Mouse (Mus musculus) lung, adult 18-20 months (tissue): ENCODE data around the gene Ppif.
A peak's percentile ranks its signal among the peaks of the same experiment; 100 is the strongest.

Experiments used
- DNase-seq, 2 experiments: peaks; one replicate each; pipeline ENCODE4 v3.0.0; 2022; ENCODE audit warnings: mixed read lengths in 2 of 2

Ppif gene

DNA sequence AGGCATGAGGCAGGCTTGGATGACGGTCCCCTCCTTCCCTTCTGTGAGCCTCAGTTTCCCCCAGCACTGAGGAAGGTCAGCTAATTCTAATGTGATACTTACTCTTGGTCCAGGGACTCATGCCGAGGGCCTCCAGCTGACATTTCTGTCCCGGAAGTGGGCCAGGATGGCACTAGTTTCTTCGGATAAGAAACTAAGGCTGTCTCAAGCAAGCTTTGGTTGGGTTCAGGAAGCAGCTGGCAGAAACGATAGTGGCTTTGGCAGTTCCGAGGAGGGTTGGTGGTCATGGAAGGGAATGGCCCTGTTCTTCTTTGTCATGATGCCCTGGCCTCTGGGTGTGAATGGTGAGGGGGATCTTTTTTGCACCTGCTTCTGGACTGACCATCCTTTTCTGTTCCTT lies 1.1 kb downstream of the Ppif start:
- DNase-seq = no peak

DNA sequence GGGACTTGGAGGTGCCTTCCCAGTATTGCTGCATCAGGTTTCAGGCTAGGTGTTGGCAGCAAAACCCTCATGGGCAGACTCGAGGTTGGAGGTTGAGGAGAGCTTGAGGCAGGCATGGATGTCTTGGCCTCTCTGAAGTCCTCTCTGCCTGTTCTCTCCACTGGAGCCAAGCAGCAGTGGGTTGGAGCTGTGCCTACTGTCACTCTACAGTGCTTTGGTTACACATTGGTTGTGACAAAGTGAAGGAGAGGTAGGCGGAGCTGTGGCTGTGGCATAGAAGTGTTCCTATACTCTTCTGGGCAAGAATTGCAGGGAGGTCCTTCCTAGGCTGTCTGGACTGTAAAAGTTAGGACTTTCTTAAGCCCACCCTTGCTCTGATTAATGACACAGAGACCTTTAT lies 2.4 kb downstream of the Ppif start:
- DNase-seq = peak in 1 of 2 experiments; percentile 53

DNA sequence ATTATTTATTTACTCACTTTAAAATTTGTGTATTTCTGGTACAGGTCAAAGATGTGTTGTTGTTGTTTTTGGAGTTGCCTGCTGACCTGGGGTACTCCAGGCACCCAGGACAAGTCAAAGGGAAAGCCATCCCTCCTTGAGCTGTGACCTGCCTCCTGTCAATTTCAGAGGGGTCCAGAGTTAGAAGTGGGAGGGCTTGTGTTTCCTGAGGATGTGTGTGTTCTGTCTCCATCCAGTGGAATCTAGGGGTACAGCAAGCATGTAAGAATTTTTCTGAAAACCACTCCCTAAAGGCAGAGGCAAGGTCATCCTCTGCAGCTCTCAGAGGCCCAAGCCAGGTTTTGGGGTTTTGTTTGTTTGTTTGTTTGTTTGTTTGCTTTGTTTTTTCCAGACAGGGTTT lies 8.0 kb downstream of the Ppif start:
- no peak for DNase-seq

DNA sequence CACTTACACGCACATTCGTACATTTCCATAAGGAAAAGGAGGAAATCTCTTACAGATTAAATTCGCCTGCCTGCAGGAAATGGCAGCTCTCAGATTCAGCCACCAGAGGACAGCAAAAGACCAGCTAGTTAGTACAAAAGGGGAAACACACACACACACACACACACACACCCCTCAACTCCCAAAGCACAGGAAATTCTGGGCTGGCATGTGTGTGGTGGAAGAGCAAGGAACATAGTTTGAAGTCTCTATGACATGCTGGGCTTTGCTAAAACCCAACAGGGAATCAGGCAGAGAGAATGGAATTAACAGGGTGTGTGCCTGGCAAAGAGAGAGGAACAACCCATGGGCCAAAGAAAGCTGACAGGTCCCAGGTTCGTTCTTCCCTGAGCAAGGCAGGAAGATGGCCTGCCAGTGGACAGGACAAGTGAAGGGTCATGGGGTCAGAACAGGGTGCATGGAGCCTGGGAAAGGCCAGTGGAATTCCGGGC lies 13.8 kb downstream of the Ppif start:
- peak; percentile 56 to 61 for DNase-seq

DNA sequence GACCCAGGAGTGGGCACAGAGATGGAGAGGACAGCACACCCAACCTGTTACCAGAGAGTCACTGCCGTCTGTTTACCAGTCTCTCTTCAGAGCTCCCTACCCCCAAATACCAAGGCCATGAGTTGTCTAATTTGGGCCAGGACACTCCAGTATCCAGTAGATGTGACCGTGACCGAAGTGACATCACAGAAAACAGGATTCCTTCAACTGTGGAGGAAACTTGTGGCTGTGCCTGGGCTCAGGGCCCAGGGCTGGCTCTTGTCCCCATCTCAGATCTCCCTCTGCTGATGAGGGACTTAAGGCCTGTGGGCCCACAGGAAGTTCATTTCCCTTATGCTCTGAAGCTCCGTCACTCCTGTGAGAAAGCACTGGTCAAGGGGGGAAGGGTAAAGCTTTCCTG lies 14.5 kb downstream of the Ppif start:
- DNase-seq = peak; percentile 47 to 51

DNA sequence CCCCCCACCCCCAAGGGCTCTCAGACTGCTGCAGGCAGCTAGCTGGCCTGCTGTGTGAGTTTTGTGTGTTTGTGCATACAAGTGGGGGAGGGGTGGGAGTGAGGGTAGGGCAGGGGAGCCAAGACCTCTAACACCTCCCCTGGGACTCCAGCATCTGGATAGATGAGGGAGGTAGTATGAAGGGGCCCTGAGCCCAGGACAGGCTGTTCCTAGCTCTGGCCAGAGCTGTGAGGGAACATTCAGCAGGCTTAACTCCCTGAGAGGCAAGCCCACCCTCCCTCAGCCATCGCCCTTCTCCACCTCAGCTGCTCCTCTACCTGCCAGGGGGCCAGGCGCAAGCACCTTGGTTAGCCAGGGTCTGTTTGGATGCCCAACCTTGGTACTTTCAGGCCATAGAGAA lies 15.0 kb downstream of the Ppif start:
- no peak for DNase-seq

DNA sequence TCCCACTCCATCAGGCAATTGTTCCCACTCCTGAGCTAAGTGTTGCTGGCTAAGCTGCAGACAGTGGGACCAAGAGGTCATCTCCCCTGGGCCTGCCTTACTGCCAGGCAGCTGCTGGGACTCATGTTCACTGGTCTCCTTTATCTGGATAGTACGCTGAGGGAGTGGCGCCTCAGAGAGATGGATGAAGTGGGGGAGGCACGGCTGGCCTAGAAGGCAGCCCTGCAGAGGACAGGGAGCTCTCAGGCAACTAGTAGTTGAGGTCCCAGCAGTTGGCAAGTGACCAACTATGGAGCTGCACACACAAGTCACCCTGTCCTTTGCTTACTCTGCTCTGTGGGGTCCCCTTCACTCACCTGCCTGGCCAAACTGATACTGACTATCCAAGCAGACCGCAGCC lies 16.1 kb downstream of the Ppif start:
- DNase-seq = peak; percentile 42 to 45

DNA sequence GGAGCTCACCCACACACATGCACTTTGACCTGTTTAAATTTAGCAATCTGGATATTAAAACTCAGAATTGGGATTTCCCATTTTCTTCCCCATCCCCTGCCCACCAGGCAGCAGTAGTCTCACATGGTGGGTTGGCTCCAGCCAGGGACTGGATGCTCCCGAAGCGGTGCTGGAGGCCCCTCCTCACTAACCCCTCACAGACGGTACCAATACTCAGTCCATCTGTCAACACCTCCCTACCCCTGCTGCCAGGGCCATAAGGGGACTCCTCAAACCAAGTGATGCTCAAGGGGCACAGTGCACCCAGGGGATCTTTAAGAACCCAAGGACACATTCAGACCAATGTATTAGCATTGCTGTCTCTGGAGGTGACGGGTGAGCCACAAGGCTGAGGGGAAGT lies 16.7 kb downstream of the Ppif start:
- DNase-seq = no peak

DNA sequence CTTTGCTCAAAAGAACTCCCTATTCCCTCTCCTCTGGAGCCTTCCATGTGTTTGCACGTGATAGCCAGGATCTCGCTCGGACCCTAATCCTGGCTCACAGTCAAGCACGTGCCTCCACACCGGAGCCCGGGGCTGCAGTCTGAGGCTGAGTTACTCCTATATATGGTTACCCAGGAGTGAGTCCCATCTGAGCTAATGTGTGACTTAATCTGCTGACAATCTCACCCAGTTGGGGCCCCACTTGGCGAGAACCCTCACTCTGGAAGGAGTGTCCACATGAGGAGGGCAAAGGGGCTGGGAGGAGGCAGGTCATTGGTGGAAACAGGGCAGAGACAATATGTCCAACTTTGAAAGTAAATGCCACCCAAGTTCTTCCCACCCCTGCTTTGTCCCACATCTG lies 17.2 kb downstream of the Ppif start:
- DNase-seq = no peak

DNA sequence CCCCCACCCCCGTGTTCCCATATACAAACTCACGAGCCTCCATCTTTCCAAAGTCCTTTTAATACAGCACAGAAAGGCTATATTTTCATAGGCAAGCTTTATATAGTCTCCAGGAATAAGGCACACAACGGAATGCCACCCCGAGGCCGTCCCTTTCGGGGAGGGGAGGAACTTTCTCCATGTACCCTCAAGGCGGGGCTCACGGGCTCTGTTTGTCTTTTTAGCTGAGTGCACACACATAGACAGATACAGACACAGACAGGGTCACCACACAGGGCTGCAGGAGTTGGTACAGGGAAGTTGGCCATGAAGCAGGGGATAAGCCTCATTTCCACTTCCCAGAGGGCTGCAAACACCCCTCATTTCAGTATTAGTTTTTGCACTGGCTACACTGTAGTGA lies 17.6 kb downstream of the Ppif start:
- no peak for DNase-seq

DNA sequence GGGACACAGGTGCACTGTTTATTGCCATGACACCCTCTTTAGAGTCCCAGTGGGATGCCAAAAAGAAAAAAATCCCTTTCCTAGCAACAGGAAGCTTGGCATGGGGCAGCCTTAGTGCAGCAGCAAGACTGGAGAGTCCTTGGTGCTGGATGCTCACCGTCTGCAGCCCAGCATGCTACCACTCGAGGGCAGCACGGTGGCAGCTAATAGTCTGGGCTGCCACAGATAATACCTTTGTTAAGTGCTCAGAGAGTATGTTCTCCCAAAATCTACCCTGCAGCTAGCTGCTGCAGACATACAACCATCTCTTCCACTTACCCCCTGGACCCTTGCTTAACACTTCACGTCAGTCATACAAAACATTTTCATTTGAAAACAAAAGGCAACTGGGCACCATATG lies 19.5 kb downstream of the Ppif start:
- DNase-seq = no peak

DNA sequence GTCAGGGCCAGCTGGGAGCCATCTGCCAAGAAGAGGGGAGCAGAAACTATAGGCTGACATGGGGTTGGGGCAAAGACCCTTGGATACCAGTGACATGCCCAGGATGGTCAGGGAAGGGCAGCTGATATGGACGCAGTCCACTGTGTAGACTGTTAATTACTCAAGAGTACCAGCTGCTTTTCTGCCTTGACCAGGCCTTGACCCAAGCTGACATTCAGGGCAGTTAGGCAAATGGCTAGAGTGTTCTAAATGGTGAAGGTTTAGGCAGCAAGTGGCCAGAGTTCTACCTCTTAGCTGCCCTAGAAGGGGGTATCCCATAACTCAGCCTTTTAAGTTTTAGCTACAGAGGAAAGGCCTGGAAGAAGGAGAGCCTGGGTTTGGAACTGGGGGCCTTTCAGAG lies 22.6 kb downstream of the Ppif start:
- no peak for DNase-seq

DNA sequence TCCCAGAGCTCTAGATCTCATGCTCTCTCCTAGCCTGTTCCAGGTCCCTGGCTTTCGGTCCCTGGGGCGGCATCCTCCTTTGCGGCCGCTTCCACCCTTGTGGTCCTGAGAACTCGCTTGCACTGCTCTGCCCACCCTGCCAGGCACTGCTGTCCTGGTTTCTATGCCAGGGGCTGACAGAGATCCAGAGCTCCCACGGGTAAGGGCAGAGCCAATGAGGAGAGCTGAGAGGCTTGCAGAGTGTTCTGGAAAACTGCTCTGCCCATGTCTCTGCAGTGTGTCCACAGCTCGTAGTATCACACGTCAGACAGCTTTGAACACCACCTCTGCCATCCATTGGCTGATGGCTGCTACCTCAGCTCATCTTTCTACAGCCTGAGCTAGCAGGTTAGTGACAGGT lies 23.8 kb downstream of the Ppif start:
- no peak for DNase-seq

DNA sequence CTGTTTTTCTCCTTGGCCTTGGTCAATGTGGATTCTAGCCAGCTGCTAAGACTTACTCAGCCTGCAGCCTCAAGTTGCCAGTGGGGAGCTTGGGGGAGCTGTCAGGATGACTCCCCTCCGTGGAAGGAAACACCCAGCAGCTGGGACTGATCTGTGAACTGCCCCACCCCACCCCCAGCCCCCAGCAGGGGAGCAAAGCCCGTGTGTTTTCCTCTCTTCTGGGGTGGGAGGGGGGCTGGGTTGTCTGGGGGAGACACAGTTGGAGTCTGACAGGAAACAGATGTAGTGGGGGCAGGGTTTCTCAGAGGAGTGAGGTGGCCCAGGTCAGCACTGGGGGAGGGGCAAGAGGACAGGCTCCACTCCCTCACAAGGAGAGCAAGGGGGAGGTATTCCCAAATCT lies 24.5 kb downstream of the Ppif start:
- DNase-seq = peak in 1 of 2 experiments; percentile 56

DNA sequence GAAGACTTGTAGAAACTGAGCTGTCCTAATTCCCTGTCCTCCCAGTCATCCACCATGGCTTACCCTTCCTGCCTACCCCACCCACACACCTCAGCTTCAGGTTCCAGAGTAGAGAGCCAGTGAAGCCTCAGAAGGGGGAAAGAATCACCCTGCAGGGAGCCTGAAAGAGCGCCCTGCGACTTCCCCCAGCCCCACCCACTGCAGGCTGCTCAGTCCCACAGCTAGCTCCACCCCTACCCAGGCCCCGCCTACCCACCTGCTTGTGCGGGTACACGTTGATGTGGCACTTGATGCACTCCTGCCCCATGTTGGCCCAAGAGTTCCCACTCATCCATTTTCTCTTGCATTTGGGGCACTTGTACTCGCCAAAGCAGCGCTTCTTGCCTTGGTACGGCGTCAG lies 25.4 kb downstream of the Ppif start:
- peak in 1 of 2 experiments; percentile 42 for DNase-seq

DNA sequence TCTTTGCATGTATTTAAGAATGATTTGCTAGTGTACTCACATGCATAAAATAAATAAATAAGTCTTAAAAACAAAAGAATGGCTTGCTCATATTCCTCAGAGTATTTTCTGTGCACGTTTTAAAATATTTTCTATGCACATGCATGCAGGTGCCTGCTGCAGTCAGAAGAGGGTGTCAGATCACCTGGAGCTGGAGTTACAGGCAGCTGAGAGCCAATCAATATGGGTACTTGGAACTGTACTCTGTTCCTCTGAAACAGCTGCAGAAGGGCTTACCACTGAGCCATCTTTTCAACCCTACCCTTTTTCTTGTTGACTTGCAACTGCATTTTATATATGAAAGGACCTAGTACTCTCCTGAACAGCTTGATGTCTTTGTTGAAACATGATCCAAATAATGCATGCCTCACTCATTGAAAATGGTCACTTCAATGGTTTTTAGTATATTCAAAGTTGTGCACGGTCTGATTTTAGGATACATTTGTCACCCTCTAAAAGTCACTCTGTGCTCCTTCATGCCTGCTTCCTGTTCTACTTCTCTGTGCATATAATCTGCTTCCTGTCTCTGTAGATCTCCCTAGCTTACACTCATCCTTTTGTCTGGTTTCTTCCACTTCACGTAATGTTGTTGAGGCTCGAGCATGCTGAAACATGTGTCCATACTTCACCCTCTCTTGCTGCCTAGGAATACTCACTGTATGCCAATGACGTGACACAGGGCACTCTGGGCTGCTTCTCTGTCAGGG lies 27.2 kb downstream of the Ppif start:
- DNase-seq = no peak

DNA sequence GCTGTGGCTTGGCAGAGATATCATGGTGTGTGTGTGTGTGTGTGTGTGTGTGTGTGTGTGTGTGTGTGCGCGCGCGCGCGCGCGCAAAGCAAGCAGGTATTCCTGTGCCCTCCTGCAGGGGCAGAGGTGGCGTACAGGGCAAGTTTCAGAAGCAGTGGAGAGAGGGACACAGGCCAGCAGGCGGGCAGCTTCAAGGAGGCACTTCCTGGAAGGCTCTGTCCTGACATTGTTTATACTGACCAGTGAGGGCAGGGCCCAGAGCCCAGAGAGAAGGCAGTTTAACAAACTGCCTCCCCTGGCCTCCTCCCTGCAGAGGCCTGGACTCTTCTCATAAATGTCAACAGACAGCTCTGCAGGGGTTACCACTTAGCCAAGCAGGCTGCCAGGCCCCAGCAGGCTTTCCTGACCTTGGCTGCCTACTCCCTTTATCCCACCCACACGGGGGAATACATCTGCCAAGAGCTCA lies 31.1 kb downstream of the Ppif start:
- DNase-seq = peak; percentile 82 to 84

DNA sequence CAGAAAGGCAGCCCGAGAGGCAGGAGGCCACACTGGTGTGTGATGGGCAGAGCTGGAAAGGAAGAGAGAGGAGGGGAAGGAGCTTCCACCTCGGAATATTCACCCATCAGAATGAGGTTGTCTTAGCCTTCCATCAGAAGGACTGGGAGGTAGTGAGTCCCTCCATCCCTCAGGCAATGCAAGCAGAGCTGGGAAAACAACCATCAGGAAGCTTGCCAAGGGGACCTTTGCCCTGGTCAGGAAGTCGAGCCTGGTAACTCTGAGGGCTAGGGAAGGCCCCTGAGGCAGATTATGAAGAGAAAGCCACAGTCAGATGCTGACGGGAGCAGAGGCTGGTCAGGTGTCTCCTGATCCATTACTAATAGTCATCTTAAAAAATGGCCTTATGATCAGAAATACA lies 31.7 kb downstream of the Ppif start:
- DNase-seq = no peak

DNA sequence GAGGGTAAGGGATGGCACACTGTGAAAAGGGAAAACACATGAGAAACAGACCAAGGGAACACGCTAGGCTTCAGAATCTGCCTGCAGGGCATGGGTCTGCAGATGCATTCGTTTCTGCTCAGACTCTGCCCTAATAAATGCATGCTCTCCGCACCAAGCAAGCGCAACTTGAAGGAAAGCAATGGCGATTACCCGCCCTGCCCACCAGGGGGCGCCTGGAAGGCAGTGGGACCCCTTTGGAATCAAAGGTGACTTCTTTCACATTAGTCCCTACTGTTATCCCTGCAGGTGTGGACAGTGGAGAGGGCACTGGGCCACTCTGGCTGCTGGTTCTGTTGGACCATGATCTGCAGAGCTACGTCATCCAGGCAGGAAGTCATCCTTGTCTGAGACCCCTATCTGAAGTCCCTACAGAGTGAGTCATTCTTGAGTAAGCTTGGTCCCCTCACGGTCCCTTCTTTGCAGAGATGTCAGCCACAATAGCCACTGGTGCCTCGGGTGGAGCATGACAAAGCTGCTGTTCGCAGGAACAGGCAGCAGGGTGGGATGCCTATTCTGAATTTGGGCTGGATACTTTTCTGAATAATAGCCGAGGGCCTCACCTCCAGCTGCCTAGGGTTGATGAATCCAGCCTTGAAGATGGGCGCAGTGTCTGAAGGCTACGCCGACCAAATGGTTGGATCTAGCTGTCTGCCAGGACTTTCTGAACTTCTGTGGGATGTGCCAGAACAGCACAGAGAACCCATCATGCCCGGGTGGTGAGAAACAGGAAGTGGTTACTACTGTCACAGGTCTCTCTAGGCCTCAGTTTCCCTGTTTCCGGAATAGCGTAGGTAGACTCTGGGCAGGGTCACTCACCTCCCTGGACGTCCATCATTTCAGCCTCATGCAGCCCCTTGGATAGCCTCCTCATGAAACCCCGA lies 32.5 kb downstream of the Ppif start:
- DNase-seq = peak in 1 of 2 experiments; percentile 48

DNA sequence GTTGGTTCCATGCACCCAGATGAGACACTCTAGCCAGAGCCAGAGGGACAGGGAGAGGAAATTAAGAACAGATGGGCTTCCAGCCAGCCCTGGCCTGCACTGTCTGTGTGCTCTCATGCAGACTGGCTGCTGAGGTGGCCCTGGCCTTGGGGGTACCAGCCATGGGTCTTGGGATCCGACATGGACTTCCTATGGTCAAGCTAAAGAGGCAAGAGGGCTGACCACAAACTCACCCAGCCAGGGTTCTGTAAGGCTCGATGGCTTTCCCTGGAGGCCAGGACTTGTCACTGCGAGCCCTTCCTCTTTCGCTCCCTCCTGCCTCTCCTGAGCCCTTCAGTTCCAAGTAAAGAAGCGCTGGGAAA lies 33.2 kb downstream of the Ppif start:
- DNase-seq = no peak

DNA sequence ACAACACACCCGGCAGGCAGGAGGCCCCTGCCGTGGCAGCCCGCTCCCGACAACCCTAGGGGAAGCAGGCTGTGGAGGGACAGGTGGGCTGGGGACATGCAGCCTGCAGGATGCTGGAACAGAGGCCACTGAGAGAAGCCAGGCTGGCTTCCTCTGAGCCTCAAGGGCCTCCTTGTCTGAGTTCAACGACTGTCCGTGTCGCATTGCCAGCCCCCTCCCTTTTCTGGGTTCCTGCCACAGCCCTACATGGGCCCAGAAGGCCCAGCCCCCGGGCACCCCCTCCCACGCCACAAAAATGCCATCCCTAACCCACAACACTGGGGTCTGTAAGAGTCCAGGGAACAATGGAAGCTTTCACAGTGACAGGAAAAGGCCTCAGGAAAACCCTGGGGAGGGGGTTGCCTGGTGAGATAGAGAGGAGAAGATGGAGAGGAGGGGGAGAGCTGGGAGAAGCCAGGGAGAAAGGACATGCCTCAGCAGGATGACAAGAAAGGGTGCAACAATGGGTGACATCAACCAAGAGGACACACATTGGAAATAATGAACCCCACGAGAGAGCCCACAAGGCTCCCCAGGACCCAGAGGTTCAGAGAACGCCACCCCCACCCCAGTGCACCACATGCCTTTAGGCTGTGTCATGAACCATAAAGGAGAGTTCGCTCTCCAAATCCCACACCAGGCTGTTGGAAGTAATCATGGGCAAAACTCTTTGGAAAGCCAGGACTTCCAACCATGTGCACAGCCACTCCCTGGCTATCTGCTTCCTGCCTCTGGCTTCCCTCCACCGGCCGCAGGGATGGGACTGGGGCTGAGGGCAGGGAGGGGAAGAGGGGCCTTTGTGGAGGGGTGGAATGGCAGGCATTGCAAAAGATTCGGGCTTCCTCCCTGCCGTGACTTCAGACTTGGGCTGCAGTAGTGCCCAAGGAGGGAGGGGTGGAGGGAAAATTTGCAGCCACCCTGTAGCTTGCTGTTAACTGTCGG lies 41.1 kb downstream of the Ppif start:
- peak; percentile 53 to 57 for DNase-seq

DNA sequence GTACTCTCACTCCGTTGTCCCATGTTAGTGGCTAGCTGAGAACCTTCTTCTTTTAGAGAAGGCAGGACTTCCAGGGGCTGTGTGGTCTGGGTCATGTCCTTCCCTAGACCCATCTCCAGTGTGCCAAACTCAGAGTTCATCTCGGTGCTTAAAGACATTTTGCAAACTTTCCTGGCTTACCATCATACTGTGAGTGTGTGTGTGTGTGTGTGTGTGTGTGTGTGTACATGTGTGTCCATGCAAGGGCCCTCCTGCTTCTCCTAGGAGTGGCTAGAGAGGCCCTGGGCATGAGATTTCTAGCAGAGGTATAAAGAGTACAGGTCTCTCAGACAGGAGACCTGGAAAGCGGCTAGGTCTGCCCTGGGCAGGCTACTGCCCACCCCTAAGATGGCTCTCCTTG lies 42.2 kb downstream of the Ppif start:
- no peak for DNase-seq

DNA sequence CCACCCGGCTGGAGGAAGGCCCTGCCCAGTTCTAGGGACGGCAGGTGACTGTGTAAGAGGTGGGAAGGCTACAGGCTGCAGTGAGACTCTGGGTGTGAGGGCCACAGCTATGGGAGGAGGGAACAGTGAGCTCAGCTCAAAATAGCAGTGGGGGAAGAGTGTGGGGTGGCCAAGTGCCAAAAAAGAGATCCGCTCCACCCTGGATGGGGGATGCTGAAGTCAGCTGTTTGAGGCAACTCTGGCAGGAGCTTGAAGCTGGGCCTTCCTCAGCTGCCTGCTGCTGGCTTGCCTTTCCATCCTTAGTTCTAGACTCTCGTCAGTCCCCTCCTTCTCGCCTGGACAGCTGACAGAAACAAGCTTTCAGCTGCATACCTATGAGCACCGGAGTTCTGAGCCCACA lies 42.6 kb downstream of the Ppif start:
- peak; percentile 75 to 76 for DNase-seq
